Mouse (Mus musculus) inflammation-experienced regulatory T-cells, adult 6 months (primary cell): Measurements from ENCODE around the gene Vstm4. TPM values are rescaled to one million over a fixed set of nuclear protein-coding genes. Genes with fewer than 3 reads are reported as not detected.

Experiments
- ATAC-seq: one replicate; pipeline ENCODE4 v1.8.0; 2017
- polyA plus RNA-seq, 3 experiments: library from polyadenylated mRNA; unstranded; fragments of 100-300 nt; shearing (Covaris generic); gene quantifications; one replicate each; pipeline ENCODE4 v1.2.1; 2017

The Vstm4 gene
- not detected for polyA plus RNA-seq

GRCm38 (mm10) chr14:32856681-32857328, at the start of gene Vstm4:
Gene Vstm4 (plus strand): TSS chr14:32856756.
- no peak for ATAC-seq

GRCm38 (mm10) chr14:32810111-32810510, 46.4 kb upstream of the Vstm4 start:
- no peak for ATAC-seq

- ATAC-seq: no peak
Observed at GRCm38 (mm10) chr14:32812429-32812828, 44.1 kb upstream of the Vstm4 start.

- no peak for ATAC-seq
Observed at GRCm38 (mm10) chr14:32814961-32815360, 41.6 kb upstream of the Vstm4 start.

GRCm38 (mm10) chr14:32816533-32816932, 40.0 kb upstream of the Vstm4 start:
- ATAC-seq: no peak

GRCm38 (mm10) chr14:32817258-32817657, 39.3 kb upstream of the Vstm4 start:
- ATAC-seq: no peak

GRCm38 (mm10) chr14:32819297-32819696, 37.3 kb upstream of the Vstm4 start:
- ATAC-seq: no peak

- no peak for ATAC-seq
Observed at GRCm38 (mm10) chr14:32822812-32823211, 33.7 kb upstream of the Vstm4 start.

- ATAC-seq: no peak
Observed at GRCm38 (mm10) chr14:32823861-32824260, 32.7 kb upstream of the Vstm4 start.

GRCm38 (mm10) chr14:32824267-32825150, 32.0 kb upstream of the Vstm4 start:
- no peak for ATAC-seq

GRCm38 (mm10) chr14:32825426-32826032, 31.0 kb upstream of the Vstm4 start:
- ATAC-seq: no peak

GRCm38 (mm10) chr14:32827165-32827564, 29.4 kb upstream of the Vstm4 start:
- ATAC-seq: no peak

GRCm38 (mm10) chr14:32827994-32828650, 28.4 kb upstream of the Vstm4 start:
- no peak for ATAC-seq

- no peak for ATAC-seq
Observed at GRCm38 (mm10) chr14:32833847-32834246, 22.7 kb upstream of the Vstm4 start, which contains the start of gene Fam170b. Gene Fam170b (plus strand): TSS chr14:32833962.

GRCm38 (mm10) chr14:32835181-32835580, 21.4 kb upstream of the Vstm4 start:
- no peak for ATAC-seq

GRCm38 (mm10) chr14:32835596-32835995, 21.0 kb upstream of the Vstm4 start:
- no peak for ATAC-seq

- ATAC-seq: no peak
Observed at GRCm38 (mm10) chr14:32836191-32836590, 20.4 kb upstream of the Vstm4 start.

GRCm38 (mm10) chr14:32842052-32842451, 14.5 kb upstream of the Vstm4 start:
- ATAC-seq: no peak

- no peak for ATAC-seq
Observed at GRCm38 (mm10) chr14:32854059-32854458, 2.5 kb upstream of the Vstm4 start.

- ATAC-seq: no peak
Observed at GRCm38 (mm10) chr14:32856246-32856645, 310 bp upstream of the Vstm4 start.

GRCm38 (mm10) chr14:32858361-32858760, 1.8 kb downstream of the Vstm4 start:
- ATAC-seq: no peak

- no peak for ATAC-seq
Observed at GRCm38 (mm10) chr14:32858941-32859510, 2.5 kb downstream of the Vstm4 start.
